Mouse (Mus musculus): ENCODE results near the gene Esrrg. TPM values are rescaled to one million over a fixed set of nuclear protein-coding genes. Genes with fewer than 3 reads are reported as not detected.

The Esrrg gene
- total and polyA plus RNA-seq, 2 experiments from 2014 or later: 17.1 to 39.8 TPM

GRCm38 (mm10) chr1:188057892-188058291 lies 449.3 kb downstream of the Esrrg start:
- Histone ChIP-seq H3K4me1 (ENCODE audit: insufficient read depth, low read length) (no peaks in the 10 kb centered on the region), H3K36me3 (ENCODE audit: insufficient read depth, low read length) (no peaks in the 10 kb centered on the region), H3K9me3 (ENCODE audit: low read length) (no peaks in the 10 kb centered on the region), H3K9ac (replicated peaks; ENCODE audit: low read length, poor library complexity, severe bottlenecking) (no peak overlapping the region), H3K4me3 (ENCODE audit: low read depth, low read length) (no peak overlapping the region), H3K27me3 (ENCODE audit: insufficient read depth, low read length) (no peaks in the 10 kb centered on the region), H3K27ac (ENCODE audit: low read depth, low read length) (no peak overlapping the region), H3K4me2 (ENCODE audit: low read depth, low read length, poor library complexity, severe bottlenecking) (no peak overlapping the region)
- DNase-seq (ENCODE audit: low spot score) (no peak), ATAC-seq (ENCODE audit: low FRiP score) (no peak)
- TF ChIP-seq CTCF (IDR thresholded peaks at IDR 0.05): no peak
- WGBS: 60% methylated on average over 4 of the region's 4 CpGs

GRCm38 (mm10) chr1:188059006-188059405 lies 450.4 kb downstream of the Esrrg start:
- no peak overlapping the region for H3K4me2 ChIP-seq (ENCODE audit: low read depth, low read length, poor library complexity, severe bottlenecking)
- no peaks in the 10 kb centered on the region for H3K4me1 ChIP-seq (ENCODE audit: insufficient read depth, low read length)
- TF ChIP-seq CTCF (IDR thresholded peaks at IDR 0.05): no peak
- no peak overlapping the region for H3K9ac ChIP-seq (replicated peaks; ENCODE audit: low read length, poor library complexity, severe bottlenecking)
- H3K9me3 ChIP-seq (ENCODE audit: low read length): no peaks in the 10 kb centered on the region
- H3K4me3 ChIP-seq (ENCODE audit: low read depth, low read length): no peak overlapping the region
- WGBS: 92% methylated on average over 6 of the region's 6 CpGs
- no peaks in the 10 kb centered on the region for H3K27me3 ChIP-seq (ENCODE audit: insufficient read depth, low read length)
- no peaks in the 10 kb centered on the region for H3K36me3 ChIP-seq (ENCODE audit: insufficient read depth, low read length)
- DNase-seq (ENCODE audit: low spot score) (no peak), ATAC-seq (ENCODE audit: low FRiP score) (no peak)
- H3K27ac ChIP-seq (ENCODE audit: low read depth, low read length): no peak overlapping the region

DNA sequence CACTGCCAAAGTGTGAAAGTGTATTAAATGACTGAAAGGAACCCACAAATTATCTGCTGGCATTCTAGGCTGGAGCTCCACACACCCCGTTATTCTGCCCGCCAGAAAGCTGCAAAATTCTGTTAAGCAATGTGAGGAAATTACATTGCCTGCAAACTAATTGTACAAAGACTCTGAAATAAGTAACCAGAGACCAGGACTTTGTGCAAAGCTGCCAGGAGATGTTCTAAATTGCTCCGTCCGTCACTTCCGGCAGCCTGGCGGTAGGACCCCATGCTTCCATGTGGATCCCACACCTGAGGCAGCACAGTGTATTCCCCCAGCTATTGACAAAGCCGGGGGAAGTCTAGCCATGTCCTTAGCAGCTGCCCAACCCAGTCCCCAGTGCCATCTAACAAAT lies 451.9 kb downstream of the Esrrg start:
- ATAC-seq (ENCODE audit: low FRiP score) (no peak), DNase-seq (ENCODE audit: low spot score) (no peak)
- Histone ChIP-seq H3K4me3 (ENCODE audit: low read depth, low read length) (no peak overlapping the region), H3K9ac (replicated peaks; ENCODE audit: low read length, poor library complexity, severe bottlenecking) (no peak overlapping the region), H3K27ac (ENCODE audit: low read depth, low read length) (no peak overlapping the region), H3K27me3 (ENCODE audit: insufficient read depth, low read length) (no peaks in the 10 kb centered on the region), H3K4me1 (ENCODE audit: insufficient read depth, low read length) (no peaks in the 10 kb centered on the region), H3K4me2 (ENCODE audit: low read depth, low read length, poor library complexity, severe bottlenecking) (no peak overlapping the region), H3K36me3 (ENCODE audit: insufficient read depth, low read length) (no peaks in the 10 kb centered on the region), H3K9me3 (ENCODE audit: low read length) (no peaks in the 10 kb centered on the region)
- no peak for TF ChIP-seq CTCF (IDR thresholded peaks at IDR 0.05)
- WGBS: 76% methylated on average over 7 of the region's 7 CpGs

DNA sequence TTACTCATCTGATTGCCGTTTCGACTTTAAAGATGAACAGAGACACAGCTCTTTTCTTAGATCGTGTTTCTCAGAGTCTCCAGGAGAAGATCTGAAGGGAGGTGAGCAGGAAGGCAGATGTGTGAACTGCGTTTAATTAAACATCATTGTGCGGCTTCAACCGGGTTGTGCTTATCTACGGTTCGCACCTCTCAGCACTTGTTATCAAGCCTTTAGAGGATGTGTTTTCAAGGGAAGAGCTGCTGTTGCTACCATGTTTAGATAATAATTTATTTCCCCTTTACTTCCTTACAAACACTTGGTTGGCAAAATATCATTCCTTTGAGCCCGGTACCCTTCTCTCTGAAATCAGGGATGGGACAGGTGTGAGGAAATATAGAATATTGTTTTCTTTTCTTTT lies 460.2 kb downstream of the Esrrg start:
- H3K4me2 ChIP-seq (ENCODE audit: low read depth, low read length, poor library complexity, severe bottlenecking): no peak overlapping the region
- no peak overlapping the region for H3K27ac ChIP-seq (ENCODE audit: low read depth, low read length)
- H3K4me1 ChIP-seq (ENCODE audit: insufficient read depth, low read length): no peaks in the 10 kb centered on the region
- no peak for TF ChIP-seq CTCF (IDR thresholded peaks at IDR 0.05)
- H3K9ac ChIP-seq (replicated peaks; ENCODE audit: low read length, poor library complexity, severe bottlenecking): no peak overlapping the region
- H3K4me3 ChIP-seq (ENCODE audit: low read depth, low read length): no peak overlapping the region
- WGBS: 72% methylated on average over 9 of the region's 9 CpGs
- no peak for ATAC-seq (ENCODE audit: low FRiP score)
- no peaks in the 10 kb centered on the region for H3K36me3 ChIP-seq (ENCODE audit: insufficient read depth, low read length)
- no peaks in the 10 kb centered on the region for H3K9me3 ChIP-seq (ENCODE audit: low read length)
- no peak for DNase-seq (ENCODE audit: low spot score)
- no peaks in the 10 kb centered on the region for H3K27me3 ChIP-seq (ENCODE audit: insufficient read depth, low read length)

DNA sequence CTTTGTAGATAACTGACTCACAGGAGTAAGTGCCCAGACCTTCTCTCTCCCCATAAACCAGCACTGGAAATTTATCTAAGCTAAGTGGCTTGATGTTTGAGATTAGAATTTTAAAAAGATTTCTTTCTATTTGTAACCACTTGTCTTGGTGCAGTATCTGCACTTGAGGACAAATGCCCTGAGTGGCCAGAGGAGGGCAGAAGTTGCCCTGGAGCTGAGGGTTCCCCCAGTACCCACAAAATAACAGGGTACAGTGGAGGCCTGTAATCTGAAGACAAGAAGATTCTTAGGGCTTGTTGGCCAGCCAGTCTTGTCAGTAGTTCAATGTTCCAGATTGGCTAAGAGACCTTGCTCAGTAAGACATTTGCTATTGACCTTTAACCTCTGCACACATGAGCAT lies 461.3 kb downstream of the Esrrg start:
- H3K27ac ChIP-seq (ENCODE audit: low read depth, low read length): no peak overlapping the region
- TF ChIP-seq CTCF (IDR thresholded peaks at IDR 0.05): peak; percentile 35; the same call in 1 of the 2 replicates
- H3K4me1 ChIP-seq (ENCODE audit: insufficient read depth, low read length): no peaks in the 10 kb centered on the region
- no peak overlapping the region for H3K4me2 ChIP-seq (ENCODE audit: low read depth, low read length, poor library complexity, severe bottlenecking)
- no peak overlapping the region for H3K9ac ChIP-seq (replicated peaks; ENCODE audit: low read length, poor library complexity, severe bottlenecking)
- ATAC-seq (ENCODE audit: low FRiP score): no peak
- H3K9me3 ChIP-seq (ENCODE audit: low read length): no peaks in the 10 kb centered on the region
- no peaks in the 10 kb centered on the region for H3K27me3 ChIP-seq (ENCODE audit: insufficient read depth, low read length)
- no peaks in the 10 kb centered on the region for H3K36me3 ChIP-seq (ENCODE audit: insufficient read depth, low read length)
- no peak for DNase-seq (ENCODE audit: low spot score)
- H3K4me3 ChIP-seq (ENCODE audit: low read depth, low read length): no peak overlapping the region

DNA sequence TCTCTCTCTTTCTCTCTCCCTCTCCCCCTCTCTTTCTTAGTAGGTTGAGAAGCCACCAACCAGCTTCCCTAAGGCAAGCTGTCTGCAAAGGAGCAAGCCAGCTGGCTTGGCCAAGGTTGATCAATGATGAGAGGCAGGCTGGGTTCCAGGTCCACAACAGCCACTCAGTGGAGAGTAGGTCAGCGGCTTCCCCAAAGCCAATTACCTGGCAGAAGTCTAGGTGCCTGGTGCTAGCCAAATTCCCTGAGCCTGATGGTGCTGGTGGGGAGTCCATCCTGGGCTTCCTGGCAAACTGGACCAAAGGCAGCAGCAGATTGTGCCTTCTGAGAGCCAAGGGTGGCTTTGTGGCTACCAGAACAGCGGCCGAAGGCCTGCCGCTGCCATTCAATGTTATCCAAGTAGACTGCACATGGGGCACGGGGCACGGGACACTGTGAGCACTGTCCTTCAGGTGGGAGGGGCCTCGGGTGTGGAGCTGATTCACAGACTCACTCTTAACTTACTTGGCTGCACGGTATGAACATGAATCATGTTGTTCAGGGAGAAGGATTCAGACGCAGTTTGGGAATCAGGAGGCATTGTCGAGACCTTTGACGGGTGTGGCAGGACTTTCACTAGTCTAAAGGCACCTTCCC lies 469.1 kb downstream of the Esrrg start:
- Histone ChIP-seq H3K9ac (replicated peaks; ENCODE audit: low read length, poor library complexity, severe bottlenecking) (no peak overlapping the region), H3K36me3 (ENCODE audit: insufficient read depth, low read length) (no peaks in the 10 kb centered on the region), H3K4me3 (ENCODE audit: low read depth, low read length) (no peak overlapping the region), H3K4me1 (ENCODE audit: insufficient read depth, low read length) (no peaks in the 10 kb centered on the region), H3K9me3 (ENCODE audit: low read length) (no peaks in the 10 kb centered on the region), H3K27ac (ENCODE audit: low read depth, low read length) (no peak overlapping the region), H3K27me3 (ENCODE audit: insufficient read depth, low read length) (no peaks in the 10 kb centered on the region), H3K4me2 (ENCODE audit: low read depth, low read length, poor library complexity, severe bottlenecking) (no peak overlapping the region)
- ATAC-seq (ENCODE audit: low FRiP score) (no peak), DNase-seq (ENCODE audit: low spot score) (peak; percentile 75)
- 89% methylated on average over 11 of the region's 11 CpGs for WGBS
- TF ChIP-seq CTCF (IDR thresholded peaks at IDR 0.05): no peak

Measured in midbrain, postnatal 0 days (tissue).